Mouse (Mus musculus) right cerebral cortex, postnatal 4 days (tissue): Measurements from ENCODE around the gene Olfr885.

Experiments
- DNase-seq: peaks from one replicate; pipeline ENCODE4 v3.0.0-alpha.2; 2022

Gene Olfr885

DNA sequence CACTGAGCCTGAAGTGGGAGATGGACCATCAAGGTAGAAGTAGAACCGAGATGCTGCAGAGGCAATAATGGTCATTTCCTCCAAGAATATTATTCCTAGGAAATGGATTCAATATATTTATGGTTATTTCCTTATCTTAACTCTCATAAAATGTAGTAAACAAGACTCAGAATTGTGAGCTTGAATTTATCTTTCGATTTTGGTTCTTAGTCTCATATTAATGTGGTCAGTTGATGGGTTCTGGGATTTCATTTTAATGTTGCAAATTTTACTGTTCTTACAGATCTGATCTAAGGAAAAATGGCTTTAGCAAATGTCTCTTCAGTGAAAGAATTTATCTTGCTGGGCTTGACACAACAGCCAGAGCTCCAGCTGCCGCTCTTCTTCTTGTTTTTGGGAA, at the start of gene Olfr885:
Gene Olfr885, plus strand, starts transcription at position 301 of the 400 bp plus-strand sequence.
- DNase-seq: no peak

DNA sequence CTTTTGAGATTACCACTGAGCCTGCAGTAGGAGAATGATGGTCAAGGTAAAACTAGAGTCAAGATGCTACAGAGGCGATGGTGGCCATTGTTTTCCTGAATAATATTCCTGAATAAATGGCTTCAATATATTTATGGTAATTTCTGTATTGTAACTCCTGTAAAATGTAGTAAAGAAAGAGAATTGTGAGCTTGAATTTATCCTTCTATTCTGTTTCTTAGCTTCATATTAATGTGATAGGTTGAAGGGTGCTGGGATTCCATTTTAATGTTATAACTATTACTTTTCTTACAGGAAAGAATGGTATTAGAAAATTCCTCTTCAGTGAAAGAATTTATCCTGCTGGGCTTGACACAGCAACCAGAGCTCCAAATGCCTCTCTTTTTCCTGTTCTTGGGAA, 35.6 kb upstream of the Olfr885 start, which contains the start of gene Olfr883:
Gene Olfr883, plus strand, starts transcription at position 301 of the 400 bp plus-strand sequence.
- DNase-seq: no peak

DNA sequence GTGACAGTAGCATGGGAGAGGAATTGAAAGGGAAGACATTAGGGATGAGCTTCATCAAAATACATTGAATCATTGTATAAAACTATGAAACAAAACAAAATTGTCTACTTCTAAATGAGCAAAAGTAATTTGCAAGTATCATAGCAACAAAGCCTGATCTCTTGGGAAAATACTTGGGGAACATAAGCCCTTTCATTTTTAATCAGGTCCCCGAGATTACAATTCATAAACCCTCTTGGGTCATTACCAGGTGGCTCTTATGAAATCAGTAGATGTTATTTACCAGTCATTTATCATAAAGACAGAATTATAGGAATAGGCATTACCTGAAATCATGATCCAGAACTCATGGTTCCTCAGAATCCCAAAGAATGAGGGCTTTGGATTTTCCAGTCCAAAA, 14.9 kb upstream of the Olfr885 start, which contains the start of gene Olfr884:
Gene Olfr884, plus strand, starts transcription at position 301 of the 400 bp plus-strand sequence.
- DNase-seq: no peak

DNA sequence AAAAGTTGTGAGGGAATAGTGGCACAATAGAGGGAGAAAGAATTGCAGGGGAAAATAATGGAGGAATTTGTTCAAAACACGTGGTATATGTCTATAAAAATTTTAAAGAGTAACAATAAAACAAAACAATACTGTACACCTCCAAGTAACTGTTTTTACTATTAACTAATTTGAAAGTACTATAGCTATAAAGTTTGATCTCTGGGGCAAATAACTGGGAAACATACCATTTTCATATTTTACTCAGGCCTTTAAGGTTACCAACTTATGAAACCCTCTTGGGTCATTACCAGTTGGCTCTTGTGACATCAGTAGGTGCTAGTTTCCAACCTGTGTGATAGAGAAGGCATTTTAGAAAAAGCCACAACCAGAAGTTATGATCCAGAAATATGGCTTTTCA, 22.6 kb downstream of the Olfr885 start, which contains the start of gene Olfr887:
Gene Olfr887, plus strand, starts transcription at position 301 of the 400 bp plus-strand sequence.
- DNase-seq: no peak

DNA sequence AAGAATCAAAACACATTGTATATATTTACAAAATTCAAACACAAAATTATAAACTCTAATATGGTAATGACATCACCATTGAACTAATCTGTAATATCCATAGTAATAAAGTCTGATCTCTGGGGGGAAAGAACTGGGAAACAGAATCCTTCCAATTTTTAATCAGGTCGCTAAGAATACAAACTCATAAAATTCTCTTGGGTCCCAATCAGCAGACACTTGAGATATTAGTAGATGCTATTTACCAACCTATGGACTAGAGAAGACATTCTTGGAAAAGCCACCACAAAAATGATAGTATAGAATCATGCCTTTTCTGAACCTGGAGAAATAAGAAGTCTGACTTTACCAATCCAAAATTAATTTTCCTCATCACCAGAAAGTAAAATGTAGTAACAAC, 46.7 kb downstream of the Olfr885 start, which contains the start of gene Olfr888:
Gene Olfr888, plus strand, starts transcription at position 301 of the 400 bp plus-strand sequence.
- DNase-seq: no peak
